Mouse (Mus musculus): ENCODE data around the gene Phlpp2.

DNA sequence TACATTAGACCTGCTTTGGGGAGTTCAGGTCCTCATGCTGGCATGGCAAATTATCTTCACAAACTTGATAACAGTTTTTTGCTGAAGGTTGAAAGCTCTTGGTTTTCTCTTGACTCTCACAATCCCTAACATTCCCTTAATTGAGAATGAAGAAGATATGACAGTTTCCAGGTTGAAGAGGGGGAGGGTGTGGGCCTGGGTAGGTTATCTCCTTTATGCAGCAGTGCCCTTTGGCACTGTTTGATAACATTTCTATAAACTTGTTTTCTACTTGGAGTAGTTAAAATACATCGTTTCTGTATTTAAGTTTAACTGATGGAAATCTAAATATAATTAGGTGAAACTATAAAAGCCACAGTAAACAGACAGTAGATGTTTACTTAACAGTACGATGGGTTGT is 3.5 kb upstream of the Phlpp2 start:
- TF ChIP-seq ZMIZ1 (IDR thresholded peaks at IDR 0.05; ENCODE audit: low read depth, low read length) (no peak), ETS1 (IDR thresholded peaks at IDR 0.05; ENCODE audit: low read depth, low read length) (peak; percentile 85), MXI1 (IDR thresholded peaks at IDR 0.05; ENCODE audit: low read depth, low read length) (0 out of 2 replicates have a peak, but pooled peaks have one; percentile 34), CTCF (IDR thresholded peaks at IDR 0.05 in 2 of 3, conservative IDR thresholded peaks at IDR 0.05 in 1 of 3; ENCODE audit: control insufficient read depth in 1 of 3, insufficient read depth in 1 of 3, low read depth in 2 of 3, low read length in 3 of 3, poor library complexity in 1 of 3, severe bottlenecking in 1 of 3) (no peak), TCF12 (IDR thresholded peaks at IDR 0.05; ENCODE audit: low read depth, low read length) (peak; percentile 96), POLR2A (IDR thresholded peaks at IDR 0.05; ENCODE audit: control insufficient read depth in 1 of 2, insufficient read depth in 1 of 2, low read depth in 1 of 2, low read length in 2 of 2, poor library complexity in 1 of 2) (no peak), KAT2A (conservative IDR thresholded peaks at IDR 0.05; ENCODE audit: low read depth, low read length) (no peak)
